ENCODE assay signal across 12 mouse cellular contexts in genomic region chr11:75976748-75977147, GRCm38 (mm10). TPM values are rescaled to one million over a fixed set of nuclear protein-coding genes. Genes with fewer than 3 reads are reported as not detected.
A peak's percentile ranks its signal among the peaks of the same experiment; 100 is the strongest.
DNase-seq lines count a peak whose midpoint lies in the region; ATAC-seq and TF ChIP-seq lines count a peak whose summit lies in the region.
"Had no signal": no experiment of that assay in that cellular context is flagged by ENCODE, and none has a peak within 500 bp of the region (broad histone marks: within the 10 kb centered on the region; RNA-seq: fewer than 3 reads in every experiment).

No protein-coding gene starts in this region.

- no peaks in the 10 kb centered on the region for H3K36me3 ChIP-seq in liver, adult 2 months (ENCODE audit: control insufficient read depth, insufficient read depth, low read length)
- H3K36me3 ChIP-seq in liver, embryonic 12.5 days, result no peaks in the 10 kb centered on the region
- no peaks in the 10 kb centered on the region for H3K36me3 ChIP-seq in intestine, postnatal 0 days (ENCODE audit: control insufficient read depth, insufficient read depth)
- H3K36me3 ChIP-seq: G1E; lung, embryonic 15.5 days had no signal

- H3K9me3 ChIP-seq in liver, embryonic 12.5 days (replicated peaks), result no peaks in the 10 kb centered on the region
- H3K9me3 ChIP-seq in intestine, postnatal 0 days (ENCODE audit: control insufficient read depth), result no peaks in the 10 kb centered on the region
- H3K9me3 ChIP-seq: G1E; lung, embryonic 15.5 days had no signal

- H3K9ac ChIP-seq in liver, adult 2 months (ENCODE audit: low read depth, low read length), result no peak overlapping the region
- H3K9ac ChIP-seq in liver, embryonic 12.5 days, result no peak overlapping the region
- H3K9ac ChIP-seq in intestine, postnatal 0 days (ENCODE audit: low read depth, low read length), result 0 out of 2 replicates have a peak overlapping the region, but pooled peaks have one; percentile 17
- H3K9ac ChIP-seq: lung, embryonic 15.5 days had no signal

- peak overlapping the region; percentile 15; the same call in 1 of the 2 replicates for H3K27ac ChIP-seq in liver, adult 2 months (replicated peaks; ENCODE audit: insufficient read depth, low read depth, low read length)
- no peak overlapping the region for H3K27ac ChIP-seq in liver, embryonic 12.5 days
- peak overlapping the region; percentile 46; the same call in 1 of the 2 replicates for H3K27ac ChIP-seq in intestine, postnatal 0 days (ENCODE audit: low read depth, low read length)
- H3K27ac ChIP-seq: heart, adult 2 months; lung, embryonic 15.5 days had no signal

- no peak overlapping the region for H3K4me2 ChIP-seq in liver, embryonic 12.5 days
- peak overlapping the region; percentile 37; the same call in 1 of the 2 replicates for H3K4me2 ChIP-seq in intestine, postnatal 0 days (replicated peaks; ENCODE audit: low read depth)
- H3K4me2 ChIP-seq: lung, embryonic 15.5 days had no signal

- no peak for TF ChIP-seq CTCF in liver, adult 2 months (IDR thresholded peaks at IDR 0.05; ENCODE audit: low read depth, low read length)
- no peak for TF ChIP-seq CTCF in intestine, postnatal 0 days (IDR thresholded peaks at IDR 0.05; ENCODE audit: low read depth)

- H3K79me2 ChIP-seq in liver, adult 2 months (ENCODE audit: control insufficient read depth, insufficient read depth, low read length), result no peaks in the 10 kb centered on the region

- intact Hi-C loops in left cerebral cortex, postnatal 14 days (cut with DNase I), result no loop called here

- 33% methylated on average over 8 of the region's 8 CpGs for WGBS in liver, adult 2 months
- WGBS in liver, embryonic 12.5 days (ENCODE audit: insufficient replicate concordance), result 10% methylated on average over 8 of the region's 8 CpGs
- 27% methylated on average over 8 of the region's 8 CpGs for whole genome bisulfite sequencing in intestine, postnatal 0 days

- no peak for ATAC-seq in liver, embryonic 12.5 days
- ATAC-seq in intestine, postnatal 0 days, result peak; percentile 87
- ATAC-seq in neutrophil, adult 5-6 weeks (ENCODE audit: extremely low read depth, insufficient number of reproducible peaks, low FRiP score, poor library complexity, severe bottlenecking), result peak; percentile 78

- no peak overlapping the region for H3K4me3 ChIP-seq in liver, adult 2 months (ENCODE audit: insufficient read depth, low read depth, low read length)
- no peak overlapping the region for H3K4me3 ChIP-seq in liver, embryonic 12.5 days
- no peak overlapping the region for H3K4me3 ChIP-seq in intestine, postnatal 0 days (ENCODE audit: low read depth, low read length)
- H3K4me3 ChIP-seq: heart, adult 2 months; lung, embryonic 15.5 days had no signal

- H3K4me1 ChIP-seq in liver, adult 2 months (ENCODE audit: control insufficient read depth, insufficient read depth, low read length), result no peaks in the 10 kb centered on the region
- H3K4me1 ChIP-seq in liver, embryonic 12.5 days, result peaks cover 11% of the 10 kb centered on the region; the same call in 1 of the 2 replicates
- no peaks in the 10 kb centered on the region for H3K4me1 ChIP-seq in intestine, postnatal 0 days (replicated peaks; ENCODE audit: control insufficient read depth, insufficient read depth, low read length)

- no peak for TF ChIP-seq POLR2A in liver, adult 2 months (IDR thresholded peaks at IDR 0.05; ENCODE audit: extremely low read depth, insufficient read depth, low read length)

- DNase-seq in liver, adult 2 months (ENCODE audit: extremely low read depth, low read depth, low spot score), result peak; percentile 18
- DNase-seq in thymus, postnatal 25 days, result peak; percentile 80
- DNase-seq in cerebellum, adult 11-12 months, result no peak
- DNase-seq in testis, postnatal 10 days (ENCODE audit: low spot score), result no peak
- DNase-seq in left cerebral cortex, postnatal 14 days (ENCODE audit: low spot score in 2 of 2), result no peak
- DNase-seq: layer of hippocampus, adult 9-11 months had no signal

- H3K27me3 ChIP-seq in liver, adult 2 months (ENCODE audit: control insufficient read depth, insufficient read depth, low read length), result no peaks in the 10 kb centered on the region
- H3K27me3 ChIP-seq in liver, embryonic 12.5 days (replicated peaks), result peaks cover 21% of the 10 kb centered on the region
- no peaks in the 10 kb centered on the region for H3K27me3 ChIP-seq in intestine, postnatal 0 days (replicated peaks; ENCODE audit: control insufficient read depth, insufficient read depth, low read length)
- H3K27me3 ChIP-seq: lung, embryonic 15.5 days had no signal

RNA-seq across cellular contexts. Expression of gene 1700016K19Rik, which starts 23.0 kb away (rescaled TPM):
- total RNA-seq in liver, adult 2 months (2014; rRNA removed), result not detected in 2 replicates
- 0.12 TPM in 1 of 2 replicates, not detected in the other for polyA plus RNA-seq in liver, adult 2 months (2012; rRNA removed)
- not detected in 2 replicates for polyA plus RNA-seq in liver, embryonic 12.5 days (2016; fragmentation: Nextera tagmentation; extraction: Ambion mirVana)
- 0.17 TPM in 1 of 2 replicates, not detected in the other for polyA plus RNA-seq in intestine, postnatal 0 days (2015; fragmentation: Nextera tagmentation; extraction: Ambion mirVana)
- total RNA-seq in neutrophil, adult 5-6 weeks (2017), result not detected in 2 replicates
- 1 to 10 TPM; 3.8 to 6.8 TPM for total RNA-seq in left cerebral cortex, postnatal 14 days (2021)
- total RNA-seq: heart, adult 2 months had no signal
- polyA plus RNA-seq: G1E had no signal

RNA-seq across cellular contexts. Expression of gene Rph3al, which starts 38.5 kb away (rescaled TPM):
- total RNA-seq in liver, adult 2 months (2014; rRNA removed), result 1.3 and 1.7 TPM in 2 replicates
- polyA plus RNA-seq in liver, adult 2 months (2012; rRNA removed), result 1.9 and 2.4 TPM in 2 replicates
- polyA plus RNA-seq in liver, embryonic 12.5 days (2016; fragmentation: Nextera tagmentation; extraction: Ambion mirVana), result 0.57 and 0.68 TPM in 2 replicates
- 10.5 and 12.9 TPM in 2 replicates for polyA plus RNA-seq in intestine, postnatal 0 days (2015; fragmentation: Nextera tagmentation; extraction: Ambion mirVana)
- total RNA-seq in neutrophil, adult 5-6 weeks (2017), result 6.6 and 7.9 TPM in 2 replicates
- 1 to 10 TPM; 2.9 to 3.4 TPM for total RNA-seq in left cerebral cortex, postnatal 14 days (2021)
- total RNA-seq: G1E had no signal
- polyA plus RNA-seq: G1E had no signal

RNA-seq across cellular contexts. Expression of gene Rflnb, which starts 50.8 kb away (rescaled TPM):
- 0.37 and 0.67 TPM in 2 replicates for total RNA-seq in liver, adult 2 months (2014; rRNA removed)
- 0.44 and 0.69 TPM in 2 replicates for polyA plus RNA-seq in liver, adult 2 months (2012; rRNA removed)
- 4.5 and 4.8 TPM in 2 replicates for polyA plus RNA-seq in liver, embryonic 12.5 days (2016; fragmentation: Nextera tagmentation; extraction: Ambion mirVana)
- polyA plus RNA-seq in intestine, postnatal 0 days (2015; fragmentation: Nextera tagmentation; extraction: Ambion mirVana), result 24.2 and 26.8 TPM in 2 replicates
- 69.2 and 73.0 TPM in 2 replicates for total RNA-seq in neutrophil, adult 5-6 weeks (2017)
- 10 to 100 TPM; 14.3 to 15.8 TPM for total RNA-seq in left cerebral cortex, postnatal 14 days (2021)

Comparison
In these comparisons a context has a peak if more than half of its experiments do, and no peak if none do; other contexts are left out.
1. DNase-seq: peak in liver, adult 2 months (single experiment) and thymus, postnatal 25 days (single experiment); none in cerebellum, adult 11-12 months (single experiment), testis, postnatal 10 days (single experiment) and left cerebral cortex, postnatal 14 days (0 of 2).